8 mouse cellular contexts compared by ENCODE assay signal in the genomic region with DNA sequence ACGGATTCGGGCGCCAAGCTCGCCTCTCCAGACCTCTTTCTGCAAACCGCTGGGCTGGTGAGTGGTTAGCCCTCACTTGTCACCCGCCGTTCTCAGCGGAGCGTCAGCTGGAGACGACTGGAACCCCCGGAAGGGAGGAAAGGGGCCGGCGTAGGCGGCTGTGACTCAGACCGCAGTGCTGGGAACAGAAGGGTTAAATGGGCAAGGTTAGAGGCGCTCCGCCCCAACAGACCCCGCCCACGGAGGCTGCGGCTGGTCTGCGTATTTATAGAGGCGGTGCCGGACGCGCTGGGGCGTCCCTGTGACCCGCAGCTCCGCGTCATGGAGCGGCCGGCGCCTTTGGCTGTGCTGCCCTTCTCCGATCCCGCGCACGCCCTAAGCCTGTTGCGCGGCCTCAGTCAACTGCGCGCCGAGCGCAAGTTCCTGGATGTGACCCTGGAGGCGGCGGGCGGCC. TPM values are rescaled to one million over a fixed set of nuclear protein-coding genes. Genes with fewer than 3 reads are reported as not detected.
DNase-seq lines count a peak whose midpoint lies in the region; ATAC-seq and TF ChIP-seq lines count a peak whose summit lies in the region.

A gene (plus strand): TSS at position 182 of the 454 bp plus-strand sequence.

- TF ChIP-seq EP300 in MEL (IDR thresholded peaks at IDR 0.05; ENCODE audit: low read depth in 1 of 2, low read length in 2 of 2): peak in 1 of 2 experiments; percentile 36; a peak in 2 of 4 replicates
- TF ChIP-seq EP300 in lung, postnatal 0 days (IDR thresholded peaks at IDR 0.05): peak; percentile 72

- no peak for TF ChIP-seq CTCF in MEL (IDR thresholded peaks at IDR 0.05 in 2 of 3, conservative IDR thresholded peaks at IDR 0.05 in 1 of 3; ENCODE audit: control insufficient read depth in 1 of 3, insufficient read depth in 1 of 3, low read depth in 2 of 3, low read length in 3 of 3, poor library complexity in 1 of 3, severe bottlenecking in 1 of 3)
- TF ChIP-seq CTCF in cerebellum, adult 2 months (IDR thresholded peaks at IDR 0.05; ENCODE audit: borderline replicate concordance, insufficient read depth, low read depth, low read length): no peak
- TF ChIP-seq CTCF in lung, postnatal 0 days (IDR thresholded peaks at IDR 0.05): no peak

- peak within 1 kb of the TSS; percentile 74 to 83 for H3K4me3 ChIP-seq in MEL (ENCODE audit: control insufficient read depth in 1 of 2, insufficient read depth in 1 of 2, low read depth in 2 of 2, low read length in 2 of 2)
- peak within 1 kb of the TSS; percentile 89 for H3K4me3 ChIP-seq in cerebellum, adult 2 months (replicated peaks; ENCODE audit: insufficient read depth, low read depth, low read length)
- H3K4me3 ChIP-seq in lung, postnatal 0 days (ENCODE audit: low read depth, low read length): peak within 1 kb of the TSS; percentile 74

- no peak for TF ChIP-seq RAD21 in MEL (IDR thresholded peaks at IDR 0.05; ENCODE audit: low read depth, low read length)

- peaks cover 0 to 5% of the 10 kb centered on the region in 2 experiments; a peak in 1 of 4 replicates for H3K36me3 ChIP-seq in MEL (ENCODE audit: control insufficient read depth in 1 of 2, insufficient read depth in 2 of 2, low read length in 2 of 2)
- H3K36me3 ChIP-seq in lung, postnatal 0 days (ENCODE audit: insufficient read depth, low read length): peaks cover 7% of the 10 kb centered on the region; the same call in 1 of the 2 replicates

- peaks cover 38% of the 10 kb centered on the region for H3K79me2 ChIP-seq in MEL (ENCODE audit: control insufficient read depth, insufficient read depth, low read length, poor library complexity)

- peak; percentile 93 for TF ChIP-seq POLR2A in MEL (IDR thresholded peaks at IDR 0.05; ENCODE audit: control insufficient read depth in 1 of 2, insufficient read depth in 1 of 2, low read depth in 1 of 2, low read length in 2 of 2, poor library complexity in 1 of 2)
- TF ChIP-seq POLR2A in cerebellum, adult 2 months (IDR thresholded peaks at IDR 0.05; ENCODE audit: borderline replicate concordance, insufficient read depth, low read length): peak; percentile 81

- H3K4me2 ChIP-seq in lung, postnatal 0 days (replicated peaks; ENCODE audit: low read depth, low read length): peak within 1 kb of the TSS; percentile 100

- peak within 1 kb of the TSS; percentile 81 for H3K9ac ChIP-seq in MEL (ENCODE audit: control insufficient read depth, low read depth, low read length, poor library complexity, severe bottlenecking)
- H3K9ac ChIP-seq in lung, postnatal 0 days (replicated peaks; ENCODE audit: low read depth): peak within 1 kb of the TSS; percentile 73

- ATAC-seq in hematopoietic stem cell, adult 5-6 weeks (replicated peaks in 1 of 2; ENCODE audit: insufficient read depth in 1 of 2, low FRiP score in 2 of 2, low TSS enrichment in 1 of 2, low read depth in 1 of 2, poor library complexity in 2 of 2, severe bottlenecking in 2 of 2): peak; percentile 79 to 84
- ATAC-seq in lung, postnatal 0 days: peak; percentile 90

- H3K27me3 ChIP-seq in MEL (ENCODE audit: control insufficient read depth in 1 of 2, insufficient read depth in 2 of 2, low read length in 2 of 2): no peaks in the 10 kb centered on the region
- no peaks in the 10 kb centered on the region for H3K27me3 ChIP-seq in cerebellum, adult 2 months (ENCODE audit: control insufficient read depth, insufficient read depth, low read length)
- no peaks in the 10 kb centered on the region for H3K27me3 ChIP-seq in lung, postnatal 0 days (replicated peaks; ENCODE audit: insufficient read depth, low read length)

- H3K27ac ChIP-seq in MEL (ENCODE audit: control insufficient read depth, low read depth, low read length): peak within 1 kb of the TSS; percentile 46
- H3K27ac ChIP-seq in cerebellum, adult 2 months (ENCODE audit: insufficient read depth, low read length): peak within 1 kb of the TSS; percentile 80
- H3K27ac ChIP-seq in lung, postnatal 0 days (ENCODE audit: low read length): peak within 1 kb of the TSS; percentile 97

- under 1% methylated on average over 44 of the region's 45 CpGs for WGBS in cerebellum, adult 2 months
- WGBS in lung, postnatal 0 days: 0% methylated on average over 45 of the region's 45 CpGs

- H3K9me3 ChIP-seq in MEL (replicated peaks; ENCODE audit: insufficient read depth, low read length): no peaks in the 10 kb centered on the region
- H3K9me3 ChIP-seq in lung, postnatal 0 days (ENCODE audit: low read length): no peaks in the 10 kb centered on the region

- peak; percentile 97 for DNase-seq in MEL (ENCODE audit: low read depth, low spot score)
- peak; percentile 94 to 95 for DNase-seq in cerebellum, adult 2 months
- DNase-seq in forelimb bud, embryonic 11.5 days (ENCODE audit: low read depth, low spot score): peak; percentile 91
- DNase-seq in layer of hippocampus, adult 9-11 months: peak; percentile 95
- DNase-seq in lung, postnatal 0 days (ENCODE audit: low spot score): peak; percentile 98
- peak; percentile 86 for DNase-seq in ovary, postnatal 14 days (ENCODE audit: low spot score)
- DNase-seq in thymus, postnatal 14 days: peak; percentile 91

- H3K4me1 ChIP-seq in MEL (ENCODE audit: control insufficient read depth in 1 of 2, insufficient read depth in 2 of 2, low read length in 2 of 2): peaks cover 0 to 11% of the 10 kb centered on the region in 2 experiments; a peak in 3 of 4 replicates
- H3K4me1 ChIP-seq in cerebellum, adult 2 months (ENCODE audit: control insufficient read depth, insufficient read depth, low read length): peaks cover 17% of the 10 kb centered on the region
- peaks cover 18% of the 10 kb centered on the region for H3K4me1 ChIP-seq in lung, postnatal 0 days (ENCODE audit: insufficient read depth, low read depth, low read length)

TF ChIP-seq in MEL, 35 proteins besides CTCF, POLR2A, EP300 and RAD21 (continues in another document):
- TF ChIP-seq RCOR1 (IDR thresholded peaks at IDR 0.05; ENCODE audit: low read depth, low read length) (no peak), TBP (IDR thresholded peaks at IDR 0.05; ENCODE audit: low read depth, low read length) (peak; percentile 92), NRF1 (IDR thresholded peaks at IDR 0.05; ENCODE audit: insufficient read depth, low read depth, low read length, poor library complexity, severe bottlenecking) (no peak), CHD1 (IDR thresholded peaks at IDR 0.05; ENCODE audit: low read depth, low read length) (no peak), MAZ (IDR thresholded peaks at IDR 0.05; ENCODE audit: low read depth, low read length) (peak; percentile 83; the same call in 1 of the 2 replicates), ELF1 (IDR thresholded peaks at IDR 0.05; ENCODE audit: low read depth, low read length) (peak; percentile 60), E2F4 (IDR thresholded peaks at IDR 0.05; ENCODE audit: borderline replicate concordance, low read depth, low read length) (no peak), MEF2A (IDR thresholded peaks at IDR 0.05; ENCODE audit: extremely low read depth, insufficient replicate concordance, low read depth, low read length, poor library complexity, severe bottlenecking) (no peak), POLR2AphosphoS5 (IDR thresholded peaks at IDR 0.05; ENCODE audit: borderline replicate concordance, low read depth, low read length) (no peak), MYC (IDR thresholded peaks at IDR 0.05; ENCODE audit: low read depth, low read length) (no peak; the same call in 1 of the 2 replicates), USF1 (IDR thresholded peaks at IDR 0.05; ENCODE audit: low read depth, low read length) (peak; percentile 36; the same call in 1 of the 2 replicates), UBTF (IDR thresholded peaks at IDR 0.05; ENCODE audit: borderline replicate concordance, insufficient read depth, low read depth, low read length) (peak; percentile 23; the same call in 1 of the 2 replicates), TAL1 (IDR thresholded peaks at IDR 0.05; ENCODE audit: low read length) (no peak), CHD2 (IDR thresholded peaks at IDR 0.05; ENCODE audit: low read length) (no peak), GATA1 (IDR thresholded peaks at IDR 0.05; ENCODE audit: low read depth, low read length) (no peak), SMC3 (IDR thresholded peaks at IDR 0.05; ENCODE audit: low read depth, low read length) (no peak), HCFC1 (IDR thresholded peaks at IDR 0.05; ENCODE audit: low read depth, low read length) (peak; percentile 78), MAX (IDR thresholded peaks at IDR 0.05; ENCODE audit: low read length) (peak; percentile 12; the same call in 1 of the 2 replicates), ZMIZ1 (IDR thresholded peaks at IDR 0.05; ENCODE audit: low read depth, low read length) (peak; percentile 94), ETS1 (IDR thresholded peaks at IDR 0.05; ENCODE audit: low read depth, low read length) (peak; percentile 87), TCF12 (IDR thresholded peaks at IDR 0.05; ENCODE audit: low read depth, low read length) (peak; percentile 26; the same call in 1 of the 2 replicates), NELFE (IDR thresholded peaks at IDR 0.05; ENCODE audit: low read depth, low read length) (peak; percentile 97), KAT2A (conservative IDR thresholded peaks at IDR 0.05; ENCODE audit: low read depth, low read length) (no peak; the same call in 1 of the 2 replicates), MXI1 (IDR thresholded peaks at IDR 0.05; ENCODE audit: low read depth, low read length) (no peak), ZNF384 (IDR thresholded peaks at IDR 0.05; ENCODE audit: low read depth, low read length) (no peak), MAFK (IDR thresholded peaks at IDR 0.05; ENCODE audit: borderline replicate concordance, low read depth, low read length) (no peak), MYB (IDR thresholded peaks at IDR 0.05; ENCODE audit: low read depth, low read length) (0 out of 2 replicates have a peak, but pooled peaks have one; percentile 11), USF2 (IDR thresholded peaks at IDR 0.05; ENCODE audit: borderline replicate concordance in 1 of 2, insufficient read depth in 1 of 2, low read depth in 1 of 2, low read length in 2 of 2) (no peak), GABPA (IDR thresholded peaks at IDR 0.05; ENCODE audit: low read depth, low read length) (no peak), SIN3A (IDR thresholded peaks at IDR 0.05; ENCODE audit: low read length) (peak; percentile 84), JUND (IDR thresholded peaks at IDR 0.05; ENCODE audit: low read depth, low read length) (no peak), ZC3H11A (IDR thresholded peaks at IDR 0.05; ENCODE audit: low read depth, low read length) (no peak)

RNA-seq across cellular contexts. Expression of the gene that starts here (rescaled TPM):
- 17.5 and 18.0 TPM in 2 replicates for total RNA-seq in MEL (2012; rRNA removed)
- 10 to 100 TPM in 1 of 2 experiments, not detected in 1; 22.5 TPM for polyA plus RNA-seq in MEL (2012; ENCODE audit: insufficient read depth in 1 of 2, insufficient read length in 2 of 2, low read depth in 1 of 2, low replicate concordance in 2 of 2, missing spikeins in 1 of 2)
- polyA plus RNA-seq in cerebellum, adult 2 months (2012; rRNA removed): 14.5 and 14.7 TPM in 2 replicates
- total RNA-seq in hematopoietic stem cell, adult 5-6 weeks (2017): 7.4 and 9.3 TPM in 2 replicates
- polyA plus RNA-seq in lung, postnatal 0 days (2015; fragmentation: Nextera tagmentation; extraction: Ambion mirVana): 13.4 and 13.7 TPM in 2 replicates

Comparison
In these comparisons a context has a peak if more than half of its experiments do, and no peak if none do; other contexts are left out.
1. Peak in every context shown above with its lines: DNase-seq, ATAC-seq, H3K4me3 ChIP-seq and H3K27ac ChIP-seq.
2. H3K27ac ChIP-seq: peak in every context shown above with its lines; median percentile 97 in lung, postnatal 0 days; 80 in cerebellum, adult 2 months; 46 in MEL.